ENCODE assay signal across 17 mouse cellular contexts in genomic region chr7:120123776-120124175, GRCm38 (mm10). TPM values are rescaled to one million over a fixed set of nuclear protein-coding genes. Genes with fewer than 3 reads are reported as not detected.
DNase-seq lines count a peak whose midpoint lies in the region; ATAC-seq and TF ChIP-seq lines count a peak whose summit lies in the region.
"Had no signal": no experiment of that assay in that cellular context is flagged by ENCODE, and none has a peak within 500 bp of the region (broad histone marks: within the 10 kb centered on the region; RNA-seq: fewer than 3 reads in every experiment).

No protein-coding gene starts in this region.

- peak; percentile 67 to 70 for DNase-seq in heart, adult 18-20 months
- no peak for DNase-seq in heart, postnatal 4 days
- DNase-seq in ovary, postnatal 36 days (ENCODE audit: low spot score) = peak; percentile 12
- no peak for DNase-seq in ovary, adult 18-20 months (ENCODE audit: low spot score)
- DNase-seq in lung, embryonic 14.5 days = peak; percentile 87
- no peak for DNase-seq in right cerebral cortex, postnatal 4 days
- DNase-seq in cerebellum, postnatal 10 days = no peak
- DNase-seq: cerebellum, adult 11-12 months; right cerebral cortex, postnatal 14 days had no signal

- 19% methylated on average over 4 of the region's 4 CpGs for WGBS in lung, embryonic 14.5 days
- 73% methylated on average over 4 of the region's 4 CpGs for WGBS in small intestine, adult 2 months

- ATAC-seq in lung, embryonic 14.5 days (ENCODE audit: insufficient read depth) = peak; percentile 82

- H3K9ac ChIP-seq in lung, embryonic 14.5 days = no peak overlapping the region
- H3K9ac ChIP-seq: embryonic facial prominence, embryonic 15.5 days; forebrain, embryonic 13.5 days; hindbrain, embryonic 15.5 days had no signal

- H3K4me1 ChIP-seq in lung, embryonic 14.5 days (ENCODE audit: insufficient read depth) = peaks cover 3% of the 10 kb centered on the region
- H3K4me1 ChIP-seq in small intestine, adult 2 months (ENCODE audit: control insufficient read depth, insufficient read depth, insufficient read length, low read length) = peaks cover 2% of the 10 kb centered on the region; the same call in 1 of the 2 replicates
- H3K4me1 ChIP-seq: hindbrain, embryonic 15.5 days had no signal

- TF ChIP-seq CTCF in lung, embryonic 14.5 days (IDR thresholded peaks at IDR 0.05; ENCODE audit: low read depth) = no peak
- TF ChIP-seq CTCF in small intestine, adult 2 months (IDR thresholded peaks at IDR 0.05; ENCODE audit: extremely low read depth, insufficient read length, insufficient replicate concordance, low read depth, low read length) = no peak

- no peaks in the 10 kb centered on the region for H3K27me3 ChIP-seq in lung, embryonic 14.5 days (ENCODE audit: insufficient read depth, low read length)
- no peaks in the 10 kb centered on the region for H3K27me3 ChIP-seq in small intestine, adult 2 months (ENCODE audit: control insufficient read depth, insufficient read depth, low read length)
- H3K27me3 ChIP-seq: embryonic facial prominence, embryonic 15.5 days; forebrain, embryonic 13.5 days; hindbrain, embryonic 15.5 days had no signal

- TF ChIP-seq POLR2A in small intestine, adult 2 months (IDR thresholded peaks at IDR 0.05; ENCODE audit: low read depth, low read length) = no peak

- no peak overlapping the region for H3K4me3 ChIP-seq in lung, embryonic 14.5 days (ENCODE audit: low read depth, low read length)
- no peak overlapping the region for H3K4me3 ChIP-seq in small intestine, adult 2 months (ENCODE audit: low read depth, low read length)
- H3K4me3 ChIP-seq: embryonic facial prominence, embryonic 15.5 days; forebrain, embryonic 13.5 days; hindbrain, embryonic 15.5 days had no signal

- peaks cover 13% of the 10 kb centered on the region; the same call in 1 of the 2 replicates for H3K36me3 ChIP-seq in lung, embryonic 14.5 days (ENCODE audit: insufficient read depth)
- peaks cover 11% of the 10 kb centered on the region; the same call in 1 of the 2 replicates for H3K36me3 ChIP-seq in small intestine, adult 2 months (ENCODE audit: control insufficient read depth, insufficient read depth, low read length)
- H3K36me3 ChIP-seq: hindbrain, embryonic 15.5 days had no signal

- peak overlapping the region; percentile 27; the same call in 1 of the 2 replicates for H3K27ac ChIP-seq in lung, embryonic 14.5 days (ENCODE audit: low read depth)
- H3K27ac ChIP-seq in small intestine, adult 2 months (ENCODE audit: insufficient read depth, low read depth, low read length) = peak overlapping the region; percentile 25; the same call in 1 of the 2 replicates
- H3K27ac ChIP-seq: embryonic facial prominence, embryonic 15.5 days; forebrain, embryonic 13.5 days; hindbrain, embryonic 15.5 days had no signal

- H3K4me2 ChIP-seq in lung, embryonic 14.5 days = no peak overlapping the region
- H3K4me2 ChIP-seq: embryonic facial prominence, embryonic 15.5 days; forebrain, embryonic 13.5 days; hindbrain, embryonic 15.5 days had no signal

- H3K9me3 ChIP-seq in lung, embryonic 14.5 days (ENCODE audit: low read depth, low read length) = no peaks in the 10 kb centered on the region
- H3K9me3 ChIP-seq: embryonic facial prominence, embryonic 15.5 days; forebrain, embryonic 13.5 days; hindbrain, embryonic 15.5 days had no signal

RNA-seq across cellular contexts. Expression of gene Zp2, which starts 21.3 kb away (rescaled TPM):
- total RNA-seq in heart, adult 18-20 months (2021) = under 1 TPM; 0.65 to 0.75 TPM
- under 1 TPM; 0.11 to 0.36 TPM for total RNA-seq in heart, postnatal 4 days (2021)
- polyA plus RNA-seq in lung, embryonic 14.5 days (2014; fragmentation: Nextera tagmentation; extraction: Ambion mirVana) = not detected in 2 replicates
- polyA plus RNA-seq in small intestine, adult 2 months (2012; rRNA removed) = 0.04 and 0.05 TPM in 2 replicates
- total RNA-seq: midbrain, postnatal 0 days had no signal
- polyA plus RNA-seq: forebrain, embryonic 13.5 days; gonadal fat pad, adult 2 months; hindbrain, embryonic 15.5 days; limb, embryonic 11.5 days; midbrain, postnatal 0 days; neural tube, embryonic 14.5 days had no signal

RNA-seq across cellular contexts. Expression of gene Tmem159, which starts 21.6 kb away (rescaled TPM):
- 10 to 100 TPM; 25.9 to 26.0 TPM for total RNA-seq in heart, adult 18-20 months (2021)
- 10 to 100 TPM; 15.5 to 16.8 TPM for total RNA-seq in heart, postnatal 4 days (2021)
- polyA plus RNA-seq in lung, embryonic 14.5 days (2014; fragmentation: Nextera tagmentation; extraction: Ambion mirVana) = 33.5 and 36.1 TPM in 2 replicates
- 6.8 and 14.2 TPM in 2 replicates for polyA plus RNA-seq in small intestine, adult 2 months (2012; rRNA removed)

RNA-seq across cellular contexts. Expression of gene Dnah3, which starts 28.7 kb away (rescaled TPM):
- total RNA-seq in heart, adult 18-20 months (2021) = under 1 TPM in 1 of 2 experiments, not detected in 1; 0.51 TPM
- total RNA-seq in heart, postnatal 4 days (2021) = under 1 TPM; 0.02 to 0.05 TPM
- 0.05 TPM in 1 of 2 replicates, not detected in the other for polyA plus RNA-seq in lung, embryonic 14.5 days (2014; fragmentation: Nextera tagmentation; extraction: Ambion mirVana)
- polyA plus RNA-seq in small intestine, adult 2 months (2012; rRNA removed) = not detected in 2 replicates
- polyA plus RNA-seq: limb, embryonic 11.5 days; neural tube, embryonic 14.5 days had no signal

RNA-seq across cellular contexts. Expression of gene Anks4b, which starts 49.9 kb away (rescaled TPM):
- total RNA-seq in heart, adult 18-20 months (2021) = under 1 TPM; 0.18 to 0.22 TPM
- under 1 TPM; 0.11 to 0.12 TPM for total RNA-seq in heart, postnatal 4 days (2021)
- polyA plus RNA-seq in lung, embryonic 14.5 days (2014; fragmentation: Nextera tagmentation; extraction: Ambion mirVana) = not detected in 2 replicates
- polyA plus RNA-seq in small intestine, adult 2 months (2012; rRNA removed) = 7.3 and 20.9 TPM in 2 replicates
- total RNA-seq: midbrain, postnatal 0 days had no signal
- polyA plus RNA-seq: embryonic facial prominence, embryonic 15.5 days; forebrain, embryonic 13.5 days; hindbrain, embryonic 15.5 days; limb, embryonic 11.5 days; midbrain, postnatal 0 days; neural tube, embryonic 14.5 days had no signal

Comparison
In these comparisons a context has a peak if more than half of its experiments do, and no peak if none do; other contexts are left out.
1. DNase-seq: peak in heart, adult 18-20 months (2 of 2), ovary, postnatal 36 days (single experiment) and lung, embryonic 14.5 days (single experiment); none in heart, postnatal 4 days (single experiment), ovary, adult 18-20 months (single experiment), right cerebral cortex, postnatal 4 days (single experiment) and cerebellum, postnatal 10 days (0 of 2).